Mouse (Mus musculus) lung, embryonic 16.5 days (tissue): ENCODE data around the gene Dnajb4. TPM values are rescaled to one million over a fixed set of nuclear protein-coding genes. Genes with fewer than 3 reads are reported as not detected.
"Not testable (repeated sequence)": the region's sequence is repeated elsewhere in the genome, so short reads cannot be mapped to it uniquely, and the experiment has no call there.

Experiments used
- ATAC-seq: fragments of 200-750 bp; cut with Nextera tagmentation; 2 replicates; pipeline ENCODE4 v1.8.0; 2017; ENCODE audit warnings: low read depth, mild to moderate bottlenecking, moderate library complexity
- H3K27ac ChIP-seq: fragments of 300-500 bp; sonication (generic); 2 replicates; pipeline ENCODE4 v1.5.1; 2014; ENCODE audit warnings: mild to moderate bottlenecking, control low read depth, low read length
- H3K27me3 ChIP-seq: fragments of 300-500 bp; sonication (generic); 2 replicates; pipeline ENCODE4 v1.6.1; 2014; ENCODE audit warnings: low read depth, low read length, mixed read lengths; ENCODE audit not compliant: control insufficient read depth, insufficient read depth
- H3K36me3 ChIP-seq: fragments of 300-500 bp; sonication (generic); 2 replicates; pipeline ENCODE4 v1.6.1; 2014; ENCODE audit warnings: low read length; ENCODE audit not compliant: control insufficient read depth, insufficient read depth
- H3K4me1 ChIP-seq: fragments of 300-500 bp; sonication (generic); replicated peaks from 2 replicates; pipeline ENCODE4 v1.6.1; 2014; ENCODE audit warnings: low read length, mixed read lengths; ENCODE audit not compliant: control insufficient read depth, insufficient read depth
- H3K4me2 ChIP-seq: fragments of 300-500 bp; sonication (generic); 2 replicates; pipeline ENCODE4 v1.6.1; 2014; ENCODE audit warnings: low read depth, low read length, control low read depth
- H3K4me3 ChIP-seq: fragments of 300-500 bp; sonication (generic); 2 replicates; pipeline ENCODE4 v1.5.1; 2014; ENCODE audit warnings: mild to moderate bottlenecking, low read length, control low read depth
- H3K9ac ChIP-seq: fragments of 300-500 bp; sonication (generic); 2 replicates; pipeline ENCODE4 v1.6.1; 2014; ENCODE audit warnings: low read length, control low read depth
- H3K9me3 ChIP-seq: fragments of 300-500 bp; sonication (generic); 2 replicates; pipeline ENCODE4 v1.6.1; 2016; ENCODE audit warnings: low read length; ENCODE audit not compliant: control insufficient read depth
- WGBS: fragments of 180-500 bp; shearing (Covaris S2); extraction: QIAGEN DNeasy Blood & Tissue Kit; methylation state at CpG from one replicate; pipeline ENCODE4 v1.1.7; 2014; 5-methylcytosine and 5-hydroxymethylcytosine counted together
- polyA plus RNA-seq: library from polyadenylated mRNA; unstranded; fragments of >200 nt; fragmentation: Nextera tagmentation; extraction: Ambion mirVana; gene quantifications from 2 replicates; pipeline ENCODE4 v1.2.1, GENCODE M21; 2015

Dnajb4 gene
- polyA plus RNA-seq, 1 experiment from 2014 or later = 44.0 TPM

- no peaks in the 10 kb centered on the region for H3K27me3 ChIP-seq
- H3K4me3 ChIP-seq = no peak overlapping the region
- H3K36me3 ChIP-seq = no peaks in the 10 kb centered on the region
- H3K9ac ChIP-seq = no peak overlapping the region
- H3K4me2 ChIP-seq = no peak overlapping the region
- no peaks in the 10 kb centered on the region for H3K9me3 ChIP-seq
- no peak overlapping the region for H3K27ac ChIP-seq
- 72% methylated on average over 2 of the region's 2 CpGs for WGBS
- no peak for ATAC-seq
- H3K4me1 ChIP-seq = no peaks in the 10 kb centered on the region
Measured at GRCm38 (mm10) chr3:152201651-152202050, 8.5 kb downstream of the Dnajb4 start.

GRCm38 (mm10) chr3:152201181-152201580 is 8.9 kb downstream of the Dnajb4 start:
- Histone ChIP-seq H3K4me1 (no peaks in the 10 kb centered on the region), H3K36me3 (no peaks in the 10 kb centered on the region), H3K4me2 (no peak overlapping the region), H3K4me3 (no peak overlapping the region), H3K9me3 (no peaks in the 10 kb centered on the region), H3K27me3 (no peaks in the 10 kb centered on the region), H3K9ac (no peak overlapping the region), H3K27ac (no peak overlapping the region)
- WGBS = 82% methylated on average over 3 of the region's 3 CpGs
- ATAC-seq = no peak

DNA sequence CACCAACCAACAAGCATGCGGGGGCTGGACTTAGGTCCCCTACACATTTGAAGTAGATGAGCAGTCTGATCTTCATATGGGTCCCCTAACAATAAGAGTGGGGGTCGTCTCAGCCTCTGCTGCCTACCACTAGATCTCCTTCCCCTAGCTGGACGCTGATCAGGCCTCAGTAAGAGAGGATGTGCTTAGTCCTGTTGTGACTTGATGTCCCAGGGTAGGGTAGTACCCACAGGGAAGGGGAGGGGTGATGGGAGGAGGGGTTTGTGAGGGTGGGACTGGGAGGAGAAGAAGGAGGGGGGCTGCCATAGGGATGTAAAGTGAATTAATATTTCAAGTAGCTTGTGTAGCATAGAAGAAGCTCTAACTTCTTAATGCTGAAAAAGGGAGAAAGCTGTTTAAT is 11.0 kb downstream of the Dnajb4 start:
- Histone ChIP-seq H3K27ac (no peak overlapping the region), H3K27me3 (no peaks in the 10 kb centered on the region), H3K4me1 (no peaks in the 10 kb centered on the region), H3K9me3 (no peaks in the 10 kb centered on the region), H3K4me3 (no peak overlapping the region), H3K9ac (no peak overlapping the region), H3K36me3 (no peaks in the 10 kb centered on the region), H3K4me2 (no peak overlapping the region)
- no peak for ATAC-seq
- 67% methylated on average over 3 of the region's 3 CpGs for WGBS

DNA sequence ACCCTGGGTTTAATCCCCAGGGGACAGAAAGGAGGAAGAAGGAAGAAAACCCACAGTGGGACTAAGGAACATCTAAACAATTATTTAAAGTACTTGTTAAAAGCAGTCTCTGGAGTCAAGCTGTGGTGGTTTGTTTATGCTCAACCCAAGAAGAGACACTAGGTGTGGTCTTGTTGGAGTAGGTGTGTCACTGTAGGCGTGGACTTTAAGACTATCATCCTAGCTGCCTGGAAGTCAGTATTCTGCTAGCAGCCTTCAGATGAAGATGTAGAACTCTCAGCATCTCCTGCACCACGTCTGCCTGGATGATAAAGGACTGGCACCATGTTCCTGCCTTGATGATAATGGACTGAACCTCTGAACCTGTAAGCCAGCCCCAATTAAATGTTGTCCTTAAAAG is 12.9 kb downstream of the Dnajb4 start:
- H3K4me1 ChIP-seq, H3K36me3 ChIP-seq, H3K27ac ChIP-seq, H3K9me3 ChIP-seq, ATAC-seq, H3K9ac ChIP-seq, H3K4me3 ChIP-seq, H3K4me2 ChIP-seq, H3K27me3 ChIP-seq: not testable (repeated sequence)
- 42% methylated on average over 2 of the region's 2 CpGs for WGBS

DNA sequence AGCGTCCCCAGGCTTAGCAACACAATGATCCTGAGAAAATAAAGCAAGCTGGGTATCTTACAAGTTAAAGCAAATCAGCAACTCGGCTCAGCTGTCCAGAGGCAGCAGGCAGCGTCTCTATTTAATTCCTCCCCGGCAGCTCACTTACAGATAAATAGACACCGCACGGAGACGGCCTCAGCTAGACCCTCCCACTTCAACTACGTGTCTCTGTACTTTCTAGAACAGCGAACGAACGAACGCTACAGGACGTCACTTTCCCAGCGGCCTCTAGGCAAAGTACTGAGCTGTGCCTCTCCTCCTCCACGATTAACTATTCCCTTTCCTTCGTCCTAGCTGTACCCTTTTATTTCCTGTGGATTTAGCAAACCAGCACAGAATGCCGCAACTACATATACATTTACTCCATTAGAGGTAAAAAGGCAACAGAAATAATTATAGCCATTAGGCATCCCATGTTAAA is 16.4 kb downstream of the Dnajb4 start:
- Histone ChIP-seq H3K27ac (peak overlapping the region; percentile 93), H3K27me3 (no peaks in the 10 kb centered on the region), H3K9me3 (no peaks in the 10 kb centered on the region), H3K4me3 (peak overlapping the region; percentile 60), H3K4me2 (peak overlapping the region; percentile 53), H3K9ac (peak overlapping the region; percentile 71), H3K4me1 (peaks cover 17% of the 10 kb centered on the region), H3K36me3 (no peaks in the 10 kb centered on the region)
- peak; percentile 94 for ATAC-seq
- under 1% methylated on average over 17 of the region's 17 CpGs for WGBS

GRCm38 (mm10) chr3:152193177-152193576 is 16.9 kb downstream of the Dnajb4 start:
- no peaks in the 10 kb centered on the region for H3K9me3 ChIP-seq
- H3K9ac ChIP-seq = peak overlapping the region; percentile 71
- ATAC-seq = no peak
- no peaks in the 10 kb centered on the region for H3K36me3 ChIP-seq
- peak overlapping the region; percentile 60 for H3K4me3 ChIP-seq
- peak overlapping the region; percentile 93 for H3K27ac ChIP-seq
- 1% methylated on average over 7 of the region's 7 CpGs for WGBS
- peaks cover 18% of the 10 kb centered on the region for H3K4me1 ChIP-seq
- peak overlapping the region; percentile 53 for H3K4me2 ChIP-seq
- no peaks in the 10 kb centered on the region for H3K27me3 ChIP-seq

DNA sequence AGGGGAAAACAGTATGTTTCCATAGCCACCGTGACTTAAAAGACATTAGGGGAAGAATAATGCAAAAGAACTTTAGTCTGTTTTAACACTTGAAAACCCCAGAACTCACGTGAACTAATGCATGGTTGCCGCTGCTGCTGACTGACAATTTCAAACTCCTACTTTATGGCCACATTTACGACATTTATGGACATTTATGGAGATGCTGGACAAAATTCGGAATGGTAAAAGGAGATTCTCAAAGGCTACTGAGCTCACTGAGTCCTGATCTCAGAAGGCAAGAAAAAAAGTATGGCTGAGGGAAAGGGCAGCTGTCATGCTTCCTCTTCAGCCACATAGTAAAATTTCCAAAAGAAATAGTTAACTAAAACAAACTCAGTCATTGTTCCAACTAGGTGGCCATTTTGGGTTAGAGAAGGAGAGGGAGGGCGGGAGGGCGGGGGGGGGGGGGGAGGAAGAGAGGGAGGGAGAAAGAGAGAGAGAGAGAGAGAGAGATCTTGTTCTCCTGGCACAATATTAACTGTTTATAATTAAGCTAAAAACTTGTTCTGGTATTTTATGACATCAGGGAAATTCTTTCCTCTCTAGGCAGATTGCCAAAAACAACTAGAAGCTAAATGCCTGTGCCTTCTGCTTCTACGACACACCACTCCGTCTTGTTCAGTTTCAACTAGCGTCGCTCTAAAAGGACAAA is 17.7 kb downstream of the Dnajb4 start:
- peak overlapping the region; percentile 63 for H3K9ac ChIP-seq
- no peaks in the 10 kb centered on the region for H3K27me3 ChIP-seq
- peak overlapping the region; percentile 53 for H3K4me3 ChIP-seq
- H3K36me3 ChIP-seq = no peaks in the 10 kb centered on the region
- H3K4me2 ChIP-seq = peak overlapping the region; percentile 60
- ATAC-seq = peak; percentile 29; the same call in 1 of the 2 replicates
- 4% methylated on average over 9 of the region's 11 CpGs for WGBS
- H3K4me1 ChIP-seq = peaks cover 18% of the 10 kb centered on the region
- peak overlapping the region; percentile 91 for H3K27ac ChIP-seq
- no peaks in the 10 kb centered on the region for H3K9me3 ChIP-seq

- H3K27me3 ChIP-seq = no peaks in the 10 kb centered on the region
- H3K9ac ChIP-seq = peak overlapping the region; percentile 63
- H3K4me3 ChIP-seq = peak overlapping the region; percentile 53
- peak overlapping the region; percentile 91 for H3K27ac ChIP-seq
- H3K4me1 ChIP-seq = peaks cover 18% of the 10 kb centered on the region
- no peaks in the 10 kb centered on the region for H3K36me3 ChIP-seq
- 10% methylated on average over 6 of the region's 6 CpGs for WGBS
- peak overlapping the region; percentile 60 for H3K4me2 ChIP-seq
- H3K9me3 ChIP-seq = no peaks in the 10 kb centered on the region
- peak; percentile 87 for ATAC-seq
Measured at GRCm38 (mm10) chr3:152191791-152192237, 18.3 kb downstream of the Dnajb4 start.

DNA sequence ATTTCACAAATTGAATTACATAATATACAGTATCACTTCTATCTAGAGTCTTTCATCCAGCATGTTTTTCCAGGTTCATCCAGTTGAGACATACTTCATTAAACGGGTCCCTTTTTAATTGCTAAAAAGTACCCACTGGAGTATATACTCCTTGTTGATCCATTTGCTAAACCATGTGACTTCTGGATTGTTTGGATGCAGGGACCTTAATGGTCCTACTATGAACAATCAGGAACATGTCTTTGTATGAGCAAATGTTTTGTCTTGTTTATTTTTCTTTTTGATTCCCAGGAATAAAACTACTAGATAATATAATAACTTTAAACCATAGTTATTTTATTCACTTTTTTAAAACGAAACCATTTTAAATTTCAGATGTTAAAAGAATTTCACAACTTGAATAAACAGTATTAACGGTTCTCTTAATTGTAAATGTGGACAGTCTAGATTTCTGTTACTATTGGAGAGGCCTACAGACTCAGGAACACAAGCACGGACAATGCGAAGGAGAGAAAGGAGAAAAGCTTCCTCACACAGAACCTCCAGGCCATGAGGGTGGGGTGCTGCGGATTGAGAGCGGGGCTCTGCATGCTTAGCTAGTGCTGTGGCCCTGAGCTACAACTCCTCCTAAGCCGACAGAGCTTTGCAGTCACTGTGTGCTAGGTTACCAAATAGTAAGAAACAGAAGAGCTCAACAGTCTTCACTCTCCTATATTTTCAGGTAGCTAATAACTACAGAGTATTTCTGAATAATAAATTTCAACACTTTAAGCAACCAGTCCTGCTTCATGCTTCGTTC is 19.2 kb downstream of the Dnajb4 start:
- Histone ChIP-seq H3K9me3 (no peaks in the 10 kb centered on the region), H3K4me1 (peaks cover 24% of the 10 kb centered on the region), H3K4me2 (peak overlapping the region; percentile 70), H3K4me3 (peak overlapping the region; percentile 49), H3K27ac (peak overlapping the region; percentile 80), H3K27me3 (no peaks in the 10 kb centered on the region), H3K9ac (peak overlapping the region; percentile 67), H3K36me3 (0 out of 2 replicates have a peak, but pooled peaks cover 5% of the 10 kb centered on the region)
- no peak for ATAC-seq
- 52% methylated on average over 9 of the region's 9 CpGs for WGBS
